Mouse (Mus musculus) midbrain, embryonic 11.5 days (tissue): Measurements from ENCODE around the gene Pcdh20. TPM values are rescaled to one million over a fixed set of nuclear protein-coding genes. Genes with fewer than 3 reads are reported as not detected.

Experiments
- ATAC-seq: fragments of 200-750 bp; cut with Nextera tagmentation; 2 replicates; pipeline ENCODE4 v1.8.0; 2017; ENCODE audit warnings: moderate TSS enrichment, moderate library complexity; ENCODE audit not compliant: low FRiP score
- DNase-seq: peaks from one replicate; pipeline ENCODE4 v3.0.0; 2015; ENCODE audit warnings: low spot score; ENCODE audit errors: missing footprints
- H3K27ac ChIP-seq: fragments of 300-500 bp; sonication (generic); 2 replicates; pipeline ENCODE4 v1.5.1; 2014; ENCODE audit warnings: low read depth, low read length
- H3K27me3 ChIP-seq: fragments of 300-500 bp; sonication (generic); 2 replicates; pipeline ENCODE4 v1.6.1; 2014; ENCODE audit warnings: mild to moderate bottlenecking, low read length, moderate library complexity, mixed read lengths; ENCODE audit not compliant: control insufficient read depth, insufficient read depth
- H3K36me3 ChIP-seq: fragments of 300-500 bp; sonication (generic); 2 replicates; pipeline ENCODE4 v1.6.1; 2014; ENCODE audit warnings: mild to moderate bottlenecking, low read length, moderate library complexity, mixed read lengths; ENCODE audit not compliant: control insufficient read depth, insufficient read depth
- H3K4me1 ChIP-seq: fragments of 300-500 bp; sonication (generic); 2 replicates; pipeline ENCODE4 v1.6.1; 2014; ENCODE audit warnings: low read length; ENCODE audit not compliant: control insufficient read depth, insufficient read depth
- H3K4me2 ChIP-seq: fragments of 300-500 bp; sonication (generic); 2 replicates; pipeline ENCODE4 v1.6.1; 2014; ENCODE audit warnings: mild to moderate bottlenecking, moderate library complexity
- H3K4me3 ChIP-seq: fragments of 300-500 bp; sonication (generic); 2 replicates; pipeline ENCODE4 v1.5.1; 2014; ENCODE audit warnings: low read depth, low read length
- H3K9ac ChIP-seq: fragments of 300-500 bp; sonication (generic); 2 replicates; pipeline ENCODE4 v1.6.1; 2014; ENCODE audit warnings: low read length
- H3K9me3 ChIP-seq: fragments of 300-500 bp; sonication (generic); 2 replicates; pipeline ENCODE4 v1.6.1; 2016; ENCODE audit warnings: low read length; ENCODE audit not compliant: control insufficient read depth
- WGBS: fragments of 180-500 bp; shearing (Covaris S2); extraction: QIAGEN DNeasy Blood & Tissue Kit; methylation state at CpG from one replicate; pipeline ENCODE4 v1.1.7; 2014; 5-methylcytosine and 5-hydroxymethylcytosine counted together
- polyA plus RNA-seq: library from polyadenylated mRNA; unstranded; fragments of >200 nt; fragmentation: Nextera tagmentation; extraction: Ambion mirVana; gene quantifications from 2 replicates; pipeline ENCODE4 v1.2.1, GENCODE M21; 2014

Gene Pcdh20
- 0.97 and 1.4 TPM in 2 replicates for polyA plus RNA-seq

GRCm38 (mm10) chr14:88470495-88471434 lies at the start of gene Pcdh20:
Gene Pcdh20, minus strand, starts transcription at chr14:88471396.
- peak; percentile 93 for DNase-seq
- H3K4me1 ChIP-seq = 0 out of 2 replicates have a peak, but pooled peaks cover 4% of the 10 kb centered on the region
- peak within 1 kb of the TSS; percentile 87 for H3K4me2 ChIP-seq
- no peaks in the 10 kb centered on the region for H3K36me3 ChIP-seq
- H3K27me3 ChIP-seq = no peaks in the 10 kb centered on the region
- ATAC-seq = peak; percentile 86
- 2% methylated on average over 29 of the region's 29 CpGs for WGBS
- peak within 1 kb of the TSS; percentile 47 for H3K4me3 ChIP-seq
- H3K9me3 ChIP-seq = no peaks in the 10 kb centered on the region
- peak within 1 kb of the TSS; percentile 45 for H3K9ac ChIP-seq
- no peak within 1 kb of the TSS for H3K27ac ChIP-seq

- no peak overlapping the region for H3K4me3 ChIP-seq
- 54% methylated on average over 3 of the region's 3 CpGs for WGBS
- ATAC-seq (no peak), DNase-seq (no peak)
- H3K36me3 ChIP-seq = no peaks in the 10 kb centered on the region
- H3K4me2 ChIP-seq = no peak overlapping the region
- H3K27ac ChIP-seq = no peak overlapping the region
- no peaks in the 10 kb centered on the region for H3K27me3 ChIP-seq
- H3K9me3 ChIP-seq = no peaks in the 10 kb centered on the region
- H3K9ac ChIP-seq = no peak overlapping the region
- H3K4me1 ChIP-seq = no peaks in the 10 kb centered on the region
These were observed 8.7 kb upstream of the Pcdh20 start for GRCm38 (mm10) chr14:88479909-88480308.

- Histone ChIP-seq H3K9ac (peak overlapping the region; percentile 48), H3K4me2 (peak overlapping the region; percentile 87), H3K36me3 (no peaks in the 10 kb centered on the region), H3K27ac (no peak overlapping the region), H3K9me3 (no peaks in the 10 kb centered on the region), H3K4me1 (0 out of 2 replicates have a peak, but pooled peaks cover 4% of the 10 kb centered on the region), H3K4me3 (peak overlapping the region; percentile 47), H3K27me3 (no peaks in the 10 kb centered on the region)
- 2% methylated on average over 9 of the region's 9 CpGs for WGBS
- ATAC-seq (peak; percentile 38), DNase-seq (peak; percentile 86)
These were observed 1.2 kb downstream of the Pcdh20 start for GRCm38 (mm10) chr14:88469956-88470355.

- Histone ChIP-seq H3K27me3 (no peaks in the 10 kb centered on the region), H3K9ac (peak overlapping the region; percentile 48), H3K9me3 (no peaks in the 10 kb centered on the region), H3K36me3 (no peaks in the 10 kb centered on the region), H3K27ac (no peak overlapping the region), H3K4me1 (0 out of 2 replicates have a peak, but pooled peaks cover 4% of the 10 kb centered on the region), H3K4me3 (peak overlapping the region; percentile 47), H3K4me2 (peak overlapping the region; percentile 87)
- DNase-seq (peak; percentile 92), ATAC-seq (peak; percentile 79)
- 1% methylated on average over 18 of the region's 18 CpGs for WGBS
These were observed 1.8 kb downstream of the Pcdh20 start for GRCm38 (mm10) chr14:88469361-88469760.

- Histone ChIP-seq H3K4me1 (0 out of 2 replicates have a peak, but pooled peaks cover 4% of the 10 kb centered on the region), H3K27me3 (no peaks in the 10 kb centered on the region), H3K4me3 (no peak overlapping the region), H3K9me3 (no peaks in the 10 kb centered on the region), H3K4me2 (no peak overlapping the region), H3K36me3 (no peaks in the 10 kb centered on the region), H3K9ac (no peak overlapping the region), H3K27ac (no peak overlapping the region)
- ATAC-seq (no peak), DNase-seq (peak; percentile 89)
- 94% methylated on average over 1 of the region's 1 CpGs for WGBS
These were observed 4.8 kb downstream of the Pcdh20 start for GRCm38 (mm10) chr14:88466416-88466815.

- ATAC-seq (no peak), DNase-seq (no peak)
- H3K4me1 ChIP-seq = no peaks in the 10 kb centered on the region
- H3K9me3 ChIP-seq = no peaks in the 10 kb centered on the region
- no peak overlapping the region for H3K9ac ChIP-seq
- no peak overlapping the region for H3K4me3 ChIP-seq
- 78% methylated on average over 1 of the region's 1 CpGs for WGBS
- H3K4me2 ChIP-seq = no peak overlapping the region
- H3K27me3 ChIP-seq = no peaks in the 10 kb centered on the region
- no peaks in the 10 kb centered on the region for H3K36me3 ChIP-seq
- H3K27ac ChIP-seq = no peak overlapping the region
These were observed 6.8 kb downstream of the Pcdh20 start for GRCm38 (mm10) chr14:88464356-88464755.

GRCm38 (mm10) chr14:88463357-88463756 lies 7.8 kb downstream of the Pcdh20 start:
- WGBS = 86% methylated on average over 2 of the region's 2 CpGs
- ATAC-seq (no peak), DNase-seq (peak; percentile 37)
- H3K9ac ChIP-seq = no peak overlapping the region
- H3K9me3 ChIP-seq = no peaks in the 10 kb centered on the region
- no peak overlapping the region for H3K27ac ChIP-seq
- no peaks in the 10 kb centered on the region for H3K27me3 ChIP-seq
- no peak overlapping the region for H3K4me2 ChIP-seq
- no peaks in the 10 kb centered on the region for H3K36me3 ChIP-seq
- no peaks in the 10 kb centered on the region for H3K4me1 ChIP-seq
- H3K4me3 ChIP-seq = no peak overlapping the region

GRCm38 (mm10) chr14:88462944-88463343 lies 8.3 kb downstream of the Pcdh20 start:
- WGBS = 91% methylated on average over 3 of the region's 3 CpGs
- DNase-seq = peak; percentile 35
- no peak overlapping the region for H3K4me3 ChIP-seq

GRCm38 (mm10) chr14:88460705-88461104 lies 10.5 kb downstream of the Pcdh20 start:
- Histone ChIP-seq H3K4me1 (no peaks in the 10 kb centered on the region), H3K27ac (no peak overlapping the region), H3K4me3 (no peak overlapping the region), H3K4me2 (no peak overlapping the region), H3K9ac (no peak overlapping the region), H3K36me3 (no peaks in the 10 kb centered on the region), H3K9me3 (no peaks in the 10 kb centered on the region), H3K27me3 (no peaks in the 10 kb centered on the region)
- ATAC-seq = no peak
- WGBS = 83% methylated on average over 3 of the region's 3 CpGs
- DNase-seq = peak; percentile 59

More at GRCm38 (mm10) chr14:88462944-88463343, 8.3 kb downstream of the Pcdh20 start:
- H3K27ac ChIP-seq = no peak overlapping the region
- no peaks in the 10 kb centered on the region for H3K36me3 ChIP-seq
- no peak for ATAC-seq
- no peak overlapping the region for H3K4me2 ChIP-seq
- no peaks in the 10 kb centered on the region for H3K4me1 ChIP-seq
- H3K9me3 ChIP-seq = no peaks in the 10 kb centered on the region
- H3K27me3 ChIP-seq = no peaks in the 10 kb centered on the region
- no peak overlapping the region for H3K9ac ChIP-seq
